Mouse (Mus musculus) liver, embryonic 14.5 days (tissue): ENCODE data around the gene Tmem74b. TPM values are rescaled to one million over a fixed set of nuclear protein-coding genes. Genes with fewer than 3 reads are reported as not detected.

Experiments
- ATAC-seq: fragments of 200-750 bp; cut with Nextera tagmentation; 2 replicates; pipeline ENCODE4 v1.8.0; 2017; ENCODE audit warnings: moderate number of reproducible peaks, mild to moderate bottlenecking, moderate library complexity; ENCODE audit not compliant: insufficient read depth
- DNase-seq, 3 experiments: peaks; one replicate each; pipeline ENCODE4 v3.0.0-alpha.2; 2012 to 2013; ENCODE audit warnings: low read depth in 3 of 3, low spot score in 3 of 3
- H3K27ac ChIP-seq: fragments of 300-500 bp; sonication (generic); 2 replicates; pipeline ENCODE4 v1.5.1; 2014; ENCODE audit warnings: moderate library complexity, mild to moderate bottlenecking, control low read depth, inconsistent platforms
- H3K27me3 ChIP-seq: fragments of 300-500 bp; sonication (generic); 2 replicates; pipeline ENCODE4 v1.6.1; 2014; ENCODE audit warnings: mild to moderate bottlenecking, low read length, moderate library complexity; ENCODE audit not compliant: control insufficient read depth, insufficient read depth
- H3K36me3 ChIP-seq: fragments of 300-500 bp; sonication (generic); replicated peaks from 2 replicates; pipeline ENCODE4 v1.6.1; 2014; ENCODE audit warnings: low read depth; ENCODE audit not compliant: control insufficient read depth, insufficient read depth
- H3K4me1 ChIP-seq, 2 experiments: fragments of 200-500 bp in 1 of 2; fragments of 300-500 bp in 1 of 2; sonication (generic) in 1 of 2; replicated peaks; 2 replicates each; pipeline ENCODE4 v1.6.1; 2012 to 2014; ENCODE audit warnings: antibody characterized with exemption in 1 of 2, inconsistent platforms in 1 of 2, low read length in 1 of 2; ENCODE audit not compliant: control insufficient read depth in 2 of 2, insufficient read depth in 2 of 2
- H3K4me2 ChIP-seq: fragments of 300-500 bp; sonication (generic); 2 replicates; pipeline ENCODE4 v1.6.1; 2014; ENCODE audit warnings: low read depth, mild to moderate bottlenecking, control low read depth, moderate library complexity
- H3K4me3 ChIP-seq, 2 experiments: fragments of 200-500 bp in 1 of 2; fragments of 300-500 bp in 1 of 2; sonication (generic) in 1 of 2; 2 replicates each; pipeline ENCODE4 v1.5.1; 2012 to 2014; ENCODE audit warnings: low read depth in 2 of 2, low read length in 2 of 2, mild to moderate bottlenecking in 2 of 2, control low read depth in 1 of 2, inconsistent platforms in 1 of 2, moderate library complexity in 1 of 2; ENCODE audit not compliant: insufficient read depth in 1 of 2
- H3K9ac ChIP-seq: fragments of 300-500 bp; sonication (generic); replicated peaks from 2 replicates; pipeline ENCODE4 v1.6.1; 2014; ENCODE audit warnings: mild to moderate bottlenecking, control low read depth, moderate library complexity
- H3K9me3 ChIP-seq: fragments of 300-500 bp; sonication (generic); 2 replicates; pipeline ENCODE4 v1.6.1; 2016; ENCODE audit warnings: low read length, mixed read lengths; ENCODE audit not compliant: control insufficient read depth
- CTCF ChIP-seq: IDR thresholded peaks from 2 replicates; pipeline ENCODE4 v1.5.1; 2016; ENCODE audit warnings: antibody characterized with exemption, low read depth, control low read depth
- EP300 ChIP-seq: IDR thresholded peaks from 2 replicates; pipeline ENCODE4 v1.6.1; 2016; ENCODE audit warnings: antibody characterized with exemption, low read depth
- WGBS: fragments of 180-500 bp; shearing (Covaris S2); extraction: QIAGEN DNeasy Blood & Tissue Kit; methylation state at CpG from one replicate; pipeline ENCODE4 v1.1.7; 2014; ENCODE audit not compliant: insufficient replicate concordance; 5-methylcytosine and 5-hydroxymethylcytosine counted together
- polyA plus RNA-seq, 2 experiments: library from polyadenylated mRNA; depleted of rRNA in 1 of 2; stranded (reverse) in 1 of 2; unstranded in 1 of 2; fragments of >200 nt; fragmentation: Nextera tagmentation in 1 of 2; extraction: Ambion mirVana in 1 of 2; gene quantifications; 2 replicates each; pipeline versions ENCODE4 v1.2.1 to v1.2.3; 2012 to 2014

The Tmem74b gene
- polyA plus RNA-seq, 2 experiments: 0.02 to 0.06 TPM

- WGBS: 33% methylated on average over 19 of the region's 19 CpGs
- TF ChIP-seq EP300 (no peak), CTCF (peak; percentile 86)
- Histone ChIP-seq H3K9ac (no peak overlapping the region), H3K27me3 (no peaks in the 10 kb centered on the region), H3K4me1 (peaks cover 14 to 15% of the 10 kb centered on the region in 2 experiments), H3K4me2 (no peak overlapping the region), H3K36me3 (no peaks in the 10 kb centered on the region), H3K9me3 (no peaks in the 10 kb centered on the region), H3K4me3 (no peak overlapping the region), H3K27ac (no peak overlapping the region)
- ATAC-seq (no peak), DNase-seq (peak in 1 of 3 experiments; percentile 56)
Measured at GRCm38 (mm10) chr2:151747847-151748705, 46.3 kb downstream of the Tmem74b start.

GRCm38 (mm10) chr2:151751330-151751729, 49.5 kb downstream of the Tmem74b start:
- no peak overlapping the region for H3K27ac ChIP-seq
- no peaks in the 10 kb centered on the region for H3K4me1 ChIP-seq
- H3K27me3 ChIP-seq: no peaks in the 10 kb centered on the region
- no peak overlapping the region for H3K4me3 ChIP-seq
- WGBS: 55% methylated on average over 5 of the region's 5 CpGs
- ATAC-seq: no peak
- H3K9ac ChIP-seq: no peak overlapping the region
- DNase-seq: no peak
- H3K9me3 ChIP-seq: no peaks in the 10 kb centered on the region
- no peaks in the 10 kb centered on the region for H3K36me3 ChIP-seq
- H3K4me2 ChIP-seq: no peak overlapping the region
- TF ChIP-seq CTCF: no peak
- TF ChIP-seq EP300: no peak

GRCm38 (mm10) chr2:151756277-151757061, 54.7 kb downstream of the Tmem74b start:
- no peak for DNase-seq

GRCm38 (mm10) chr2:151757451-151757850, 55.6 kb downstream of the Tmem74b start:
- Histone ChIP-seq H3K4me1 (no peaks in the 10 kb centered on the region), H3K4me2 (no peak overlapping the region), H3K9me3 (no peaks in the 10 kb centered on the region), H3K36me3 (no peaks in the 10 kb centered on the region), H3K9ac (no peak overlapping the region), H3K27me3 (no peaks in the 10 kb centered on the region), H3K27ac (no peak overlapping the region), H3K4me3 (no peak overlapping the region)
- WGBS: 37% methylated on average over 5 of the region's 5 CpGs
- DNase-seq (no peak), ATAC-seq (no peak)
- TF ChIP-seq EP300: no peak
- TF ChIP-seq CTCF: no peak

More at GRCm38 (mm10) chr2:151756277-151757061, 54.7 kb downstream of the Tmem74b start:
- Histone ChIP-seq H3K4me2 (no peak overlapping the region), H3K9ac (no peak overlapping the region), H3K4me1 (no peaks in the 10 kb centered on the region), H3K27me3 (no peaks in the 10 kb centered on the region), H3K4me3 (no peak overlapping the region), H3K9me3 (no peaks in the 10 kb centered on the region), H3K27ac (no peak overlapping the region), H3K36me3 (no peaks in the 10 kb centered on the region)
- ATAC-seq: no peak
- no peak for TF ChIP-seq EP300
- TF ChIP-seq CTCF: no peak
- 41% methylated on average over 9 of the region's 9 CpGs for WGBS

GRCm38 (mm10) chr2:151758806-151759353, 57.1 kb downstream of the Tmem74b start:
- 19% methylated on average over 1 of the region's 1 CpGs for WGBS
- ATAC-seq: no peak
- Histone ChIP-seq H3K36me3 (no peaks in the 10 kb centered on the region), H3K4me3 (no peak overlapping the region), H3K27ac (no peak overlapping the region), H3K27me3 (no peaks in the 10 kb centered on the region), H3K9me3 (no peaks in the 10 kb centered on the region), H3K4me1 (no peaks in the 10 kb centered on the region), H3K9ac (no peak overlapping the region), H3K4me2 (no peak overlapping the region)
- DNase-seq: no peak
- TF ChIP-seq CTCF (no peak), EP300 (no peak)

Other genes starting within 250 kb of the Tmem74b start
- gene 4921509C19Rik, start 225.9 kb upstream of the Tmem74b start, polyA plus RNA-seq (2012; rRNA removed): not detected in 2 replicates
- not detected in 2 replicates for gene 4921509C19Rik, start 225.9 kb upstream of the Tmem74b start, polyA plus RNA-seq (2014; fragmentation: Nextera tagmentation; extraction: Ambion mirVana)
- 37.1 and 53.2 TPM in 2 replicates for gene Nsfl1c, start 207.8 kb upstream of the Tmem74b start, polyA plus RNA-seq (2012; rRNA removed)
- gene Nsfl1c, start 207.8 kb upstream of the Tmem74b start, polyA plus RNA-seq (2014; fragmentation: Nextera tagmentation; extraction: Ambion mirVana): 64.6 and 67.2 TPM in 2 replicates
- 30.5 and 36.5 TPM in 2 replicates for gene Fkbp1a, start 159.5 kb upstream of the Tmem74b start, polyA plus RNA-seq (2012; rRNA removed)
- 128 and 140 TPM in 2 replicates for gene Fkbp1a, start 159.5 kb upstream of the Tmem74b start, polyA plus RNA-seq (2014; fragmentation: Nextera tagmentation; extraction: Ambion mirVana)
- gene Sdcbp2, start 129.4 kb upstream of the Tmem74b start, polyA plus RNA-seq (2012; rRNA removed): 0.22 and 0.29 TPM in 2 replicates
- gene Sdcbp2, start 129.4 kb upstream of the Tmem74b start, polyA plus RNA-seq (2014; fragmentation: Nextera tagmentation; extraction: Ambion mirVana): 0.06 and 0.13 TPM in 2 replicates
- 0.01 and 0.02 TPM in 2 replicates for gene Snph, start 69.4 kb upstream of the Tmem74b start, polyA plus RNA-seq (2012; rRNA removed)
- gene Snph, start 69.4 kb upstream of the Tmem74b start, polyA plus RNA-seq (2014; fragmentation: Nextera tagmentation; extraction: Ambion mirVana): not detected in 2 replicates
- not detected in 2 replicates for gene Rad21l, start 33.5 kb upstream of the Tmem74b start, polyA plus RNA-seq (2012; rRNA removed)
- not detected in 2 replicates for gene Rad21l, start 33.5 kb upstream of the Tmem74b start, polyA plus RNA-seq (2014; fragmentation: Nextera tagmentation; extraction: Ambion mirVana)
- 23.9 and 27.4 TPM in 2 replicates for gene Psmf1, start 42.2 kb downstream of the Tmem74b start, polyA plus RNA-seq (2012; rRNA removed)
- gene Psmf1, start 42.2 kb downstream of the Tmem74b start, polyA plus RNA-seq (2014; fragmentation: Nextera tagmentation; extraction: Ambion mirVana): 46.2 and 51.4 TPM in 2 replicates
- gene Rspo4, start 140.9 kb downstream of the Tmem74b start, polyA plus RNA-seq (2012; rRNA removed): not detected in 2 replicates
- gene Rspo4, start 140.9 kb downstream of the Tmem74b start, polyA plus RNA-seq (2014; fragmentation: Nextera tagmentation; extraction: Ambion mirVana): not detected in 2 replicates
- 0.03 and 0.04 TPM in 2 replicates for gene Angpt4, start 209.2 kb downstream of the Tmem74b start, polyA plus RNA-seq (2012; rRNA removed)
- 0.06 and 0.11 TPM in 2 replicates for gene Angpt4, start 209.2 kb downstream of the Tmem74b start, polyA plus RNA-seq (2014; fragmentation: Nextera tagmentation; extraction: Ambion mirVana)